Mouse (Mus musculus) adrenal gland, adult 8-10 months (tissue): Measurements from ENCODE around the gene Patj. TPM values are rescaled to one million over a fixed set of nuclear protein-coding genes. Genes with fewer than 3 reads are reported as not detected.
A peak's percentile ranks its signal among the peaks of the same experiment; 100 is the strongest.

Experiments used
- DNase-seq: peaks from one replicate; pipeline ENCODE4 v3.0.0; 2022
- total RNA-seq, 4 experiments: library from RNA; stranded (reverse); gene quantifications; 2 replicates each; pipeline ENCODE4 v1.2.4; 2022

Gene Patj
- total RNA-seq, 4 experiments from 2014 or later: 3.6 to 10.3 (median 6.5) TPM

DNA sequence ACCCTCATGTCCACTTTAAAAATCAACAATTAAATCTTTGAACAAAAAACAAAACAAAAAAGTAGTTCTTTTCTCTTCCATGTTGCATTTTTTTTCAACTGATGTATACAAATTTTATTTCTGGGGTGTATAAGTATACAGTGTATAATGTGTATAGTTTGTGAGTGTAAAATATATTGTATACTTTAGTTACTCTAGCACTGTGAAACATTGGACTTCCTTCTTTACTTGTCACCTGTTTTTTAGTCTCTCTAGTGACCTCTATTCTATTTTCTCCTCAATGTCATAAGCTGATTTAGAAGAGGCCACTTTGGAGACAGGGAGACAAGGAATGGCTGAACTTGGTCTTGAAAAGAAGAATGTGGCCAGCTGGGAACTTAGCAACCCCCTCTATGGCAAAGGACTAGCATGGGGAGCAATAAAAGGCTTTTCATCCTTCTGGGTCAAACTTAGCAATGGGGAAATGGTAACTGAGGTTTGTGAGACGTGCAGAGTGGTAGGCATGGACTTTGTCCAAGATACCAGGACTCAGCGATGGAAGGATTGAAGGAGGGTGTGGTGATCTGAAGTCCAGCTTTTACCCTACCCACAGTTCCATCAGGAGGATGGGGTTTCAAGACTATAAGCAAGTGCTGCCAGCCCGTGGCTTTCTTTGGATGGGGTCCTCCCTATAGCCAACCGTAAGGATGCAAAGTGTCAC lies 54.1 kb downstream of the Patj start:
- DNase-seq: no peak

DNA sequence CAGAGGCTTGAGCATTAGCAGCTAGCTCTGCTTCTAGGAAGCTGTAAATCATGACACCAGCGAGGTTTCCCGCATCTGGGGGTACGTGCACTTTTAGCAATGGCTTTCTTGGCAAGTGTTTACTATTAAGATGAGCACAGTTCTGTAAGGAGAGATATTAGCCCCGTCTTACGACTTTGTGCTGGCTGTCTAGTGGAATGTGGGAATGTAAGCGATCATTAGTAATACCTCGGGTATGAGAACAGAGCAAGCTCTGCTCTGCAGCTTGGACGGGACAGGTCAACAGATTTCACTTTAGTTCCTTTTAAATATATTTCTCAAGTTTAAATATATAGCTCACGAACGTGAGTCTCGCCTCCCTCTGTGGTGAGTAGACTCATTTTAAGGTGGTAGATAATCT lies 54.7 kb downstream of the Patj start:
- DNase-seq: no peak

DNA sequence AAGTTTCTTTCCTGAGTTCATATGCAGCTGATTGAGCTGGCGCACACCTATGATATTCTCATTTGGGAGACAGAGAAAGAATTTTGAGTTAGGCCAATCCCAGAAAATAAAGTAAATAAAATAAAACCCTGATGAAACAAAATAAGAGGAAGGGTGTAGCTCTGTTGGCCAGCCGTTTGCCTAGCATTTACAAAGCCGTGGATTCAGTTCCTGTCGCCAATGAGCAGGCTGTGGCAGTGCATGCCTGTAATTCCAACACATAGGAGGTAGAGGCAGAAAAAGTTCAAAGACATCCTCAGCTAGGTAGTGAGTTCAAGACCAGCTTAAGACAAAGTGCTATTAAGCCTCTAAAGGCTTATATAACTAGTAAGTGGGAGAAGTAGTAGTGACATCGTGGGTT lies 55.2 kb downstream of the Patj start:
- DNase-seq: no peak

DNA sequence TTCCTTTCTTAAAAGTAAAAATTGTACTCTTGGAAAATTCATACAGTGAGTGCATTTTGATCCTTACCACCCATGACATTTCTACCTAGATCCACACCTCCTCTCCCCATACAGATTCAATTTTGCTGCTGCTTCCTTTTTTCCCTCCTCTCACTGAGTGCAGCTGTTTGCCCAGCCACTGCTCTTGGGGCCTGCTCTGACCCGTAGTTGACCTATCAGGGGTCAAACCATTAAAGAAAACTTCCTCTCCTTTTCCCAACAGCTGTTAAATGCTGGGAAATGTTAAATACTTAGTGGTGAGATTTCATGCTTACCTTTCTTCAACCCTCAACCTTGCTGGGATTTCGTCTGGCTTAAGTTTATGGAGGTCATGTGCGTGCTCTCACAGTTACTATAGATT lies 55.7 kb downstream of the Patj start:
- no peak for DNase-seq

DNA sequence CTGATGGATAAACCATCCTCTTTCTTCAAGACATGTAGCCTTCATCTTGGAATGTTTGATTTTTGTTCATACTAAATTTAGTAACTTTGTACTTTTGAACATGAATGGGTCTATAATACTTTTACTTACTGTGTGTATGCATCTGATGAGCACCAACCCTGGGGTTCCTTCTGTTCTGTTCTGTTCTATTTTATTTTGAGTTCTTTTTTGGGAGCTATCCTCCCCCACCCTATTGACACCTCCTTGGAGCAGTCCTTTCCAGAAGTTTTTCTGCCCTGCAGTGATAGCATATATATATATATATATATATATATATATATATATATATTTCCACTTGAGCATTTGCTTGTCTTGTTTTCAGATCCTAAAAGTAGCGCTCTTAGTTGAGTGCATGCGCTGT lies 57.1 kb downstream of the Patj start:
- no peak for DNase-seq

DNA sequence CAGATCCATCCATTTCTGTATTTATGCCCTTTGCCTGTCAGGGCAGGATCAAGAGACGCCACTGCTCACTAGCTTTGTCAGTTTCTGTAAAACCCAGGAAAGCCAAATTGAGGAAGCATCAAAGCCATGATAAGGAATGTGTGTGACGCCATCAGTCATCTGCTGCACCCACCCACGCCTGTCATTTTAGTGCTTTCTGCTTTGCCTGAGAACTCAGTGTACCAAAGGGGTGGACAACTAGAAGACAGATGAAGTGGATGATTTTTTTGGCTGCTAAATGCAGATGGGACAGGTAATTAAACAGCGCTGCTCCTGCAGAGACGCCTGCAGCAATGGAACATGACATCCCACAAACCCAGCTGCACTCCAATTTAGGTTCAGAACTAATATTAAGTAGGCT lies 57.6 kb downstream of the Patj start:
- DNase-seq: no peak

DNA sequence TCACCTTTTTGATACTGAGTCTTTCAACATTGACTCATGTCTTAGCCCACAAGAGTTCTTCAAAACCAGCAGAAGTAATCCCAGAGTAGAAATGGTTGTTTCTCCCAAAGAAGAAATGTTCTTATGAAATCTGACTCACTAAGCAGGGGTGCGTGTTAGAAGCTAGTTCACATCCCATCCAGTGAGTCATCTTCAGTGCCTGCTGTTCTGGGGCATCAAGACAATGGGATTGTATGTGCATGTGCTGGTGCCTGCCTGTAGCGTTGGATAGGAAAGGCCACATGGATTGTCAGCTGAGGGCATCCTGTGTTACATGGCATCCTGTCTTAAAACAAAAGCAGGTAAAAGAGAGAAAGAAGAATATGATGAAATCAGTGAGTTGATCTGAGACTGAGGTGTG lies 59.8 kb downstream of the Patj start:
- DNase-seq: no peak

DNA sequence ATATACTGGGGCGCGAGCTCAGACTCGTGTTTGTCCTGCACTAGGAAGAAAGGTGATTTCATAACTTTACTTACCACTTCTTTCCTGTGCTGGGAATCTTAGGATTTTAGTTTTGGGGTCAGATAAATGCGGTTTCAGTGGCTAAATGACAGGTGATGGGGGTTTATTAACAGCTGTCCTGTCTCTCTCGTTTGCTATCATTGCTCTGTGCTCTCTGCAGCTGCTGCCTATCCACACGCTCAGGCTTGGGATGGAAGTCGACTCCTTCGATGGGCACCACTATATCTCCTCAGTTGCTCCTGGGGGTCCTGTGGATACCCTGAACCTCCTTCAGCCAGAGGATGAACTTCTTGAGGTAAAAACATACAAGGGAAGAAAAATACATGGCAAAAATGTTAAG lies 60.3 kb downstream of the Patj start:
- no peak for DNase-seq

DNA sequence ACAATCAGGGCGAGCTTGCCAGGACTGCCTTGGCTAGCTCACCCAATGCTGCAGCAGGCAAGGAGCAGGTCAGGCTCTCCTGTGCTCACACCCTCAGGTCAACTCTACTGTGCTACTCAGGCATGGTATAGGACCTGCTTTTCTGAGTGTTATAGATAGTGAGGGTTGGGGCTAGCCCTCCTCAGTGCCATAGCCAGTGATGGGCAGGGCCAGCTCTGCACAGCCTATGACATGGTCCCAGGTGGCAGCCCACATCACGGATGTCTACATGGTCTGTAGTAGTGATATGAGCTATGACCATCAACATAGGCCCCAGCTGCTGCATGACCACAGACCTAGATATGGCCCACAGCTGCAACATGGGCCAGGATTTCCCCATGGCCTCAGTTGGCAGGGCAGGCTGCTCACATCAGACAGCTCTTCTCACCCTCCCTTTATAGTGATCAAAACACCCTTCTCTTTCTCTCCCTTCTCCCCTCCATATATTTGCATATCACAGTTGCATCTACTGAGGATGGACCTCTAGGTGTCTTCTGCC lies 66.3 kb downstream of the Patj start:
- DNase-seq: no peak

DNA sequence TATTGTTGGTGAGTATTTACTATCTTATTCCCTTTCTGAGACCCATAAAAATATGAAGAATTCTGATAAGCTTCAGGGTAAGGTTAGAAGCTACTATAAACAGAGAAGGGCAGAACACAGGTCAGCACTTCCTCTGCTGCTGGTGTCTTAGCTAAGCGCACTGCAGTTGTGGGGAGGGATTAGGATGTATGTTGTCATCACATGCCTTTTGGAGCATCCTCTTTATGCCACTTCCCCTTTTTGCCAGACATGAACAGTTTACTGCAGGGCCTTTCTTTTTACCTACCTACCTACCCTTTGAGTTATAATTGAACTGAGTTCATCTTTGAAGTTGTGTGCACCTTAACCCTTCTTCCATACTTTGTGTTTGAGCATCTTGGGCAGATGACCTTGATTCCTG lies 69.9 kb downstream of the Patj start:
- DNase-seq: no peak

DNA sequence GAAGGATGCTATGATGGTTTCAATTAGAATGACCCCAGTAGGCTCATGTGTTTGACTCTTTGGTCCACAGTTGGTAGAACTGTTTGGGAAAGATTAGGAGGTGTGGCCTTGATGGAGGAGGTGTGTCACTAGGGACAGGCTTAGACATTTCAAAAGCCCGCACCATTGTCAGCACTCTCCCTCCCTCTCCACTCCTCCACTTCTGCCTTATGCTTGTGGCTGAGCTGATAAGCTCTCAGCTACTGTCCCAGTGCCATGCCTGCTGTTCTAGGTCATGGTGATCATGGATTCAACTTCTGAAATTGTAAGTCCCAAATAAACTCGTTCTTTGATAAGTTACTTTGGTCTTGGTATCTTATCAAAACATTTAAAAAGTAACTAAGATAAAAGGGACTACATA lies 70.3 kb downstream of the Patj start:
- DNase-seq: no peak

DNA sequence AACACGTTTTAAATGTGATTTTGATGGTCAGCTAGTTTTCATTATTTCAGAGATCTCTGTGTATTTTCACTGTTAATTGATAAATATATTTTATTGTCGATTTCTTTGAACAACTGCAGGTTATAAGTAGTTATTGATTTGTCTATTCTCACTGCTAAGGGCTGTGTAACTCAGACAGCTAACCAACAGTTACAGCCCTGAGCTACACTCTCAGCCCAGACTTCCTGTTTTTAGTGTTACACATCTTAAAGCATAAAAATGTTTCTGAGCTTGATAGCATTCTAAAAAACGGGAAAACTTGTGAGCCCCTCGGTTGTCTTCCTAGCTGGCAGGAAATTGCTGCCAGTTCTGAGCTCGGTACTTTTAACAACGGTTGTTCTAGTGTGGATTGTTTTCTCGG lies 75.8 kb downstream of the Patj start:
- no peak for DNase-seq

DNA sequence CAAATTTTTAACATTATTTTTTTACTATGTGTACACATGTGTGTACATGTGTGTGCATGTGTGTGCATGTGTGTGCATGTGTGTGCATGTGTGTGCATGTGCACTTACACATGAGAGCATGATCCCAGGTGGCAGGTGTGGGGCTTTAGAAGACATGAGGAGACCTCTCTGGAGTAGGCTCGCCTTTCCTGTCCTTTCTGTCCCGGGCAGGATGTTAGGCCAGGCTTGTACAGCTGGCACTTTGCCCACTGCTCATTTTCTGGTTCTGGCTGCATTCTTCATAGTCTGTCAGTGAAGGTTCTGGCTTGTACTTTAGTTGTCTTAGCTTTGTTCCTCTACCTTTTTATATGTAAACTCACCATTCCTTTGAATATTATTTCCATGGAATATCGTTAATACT lies 77.9 kb downstream of the Patj start:
- peak; percentile 6 for DNase-seq

DNA sequence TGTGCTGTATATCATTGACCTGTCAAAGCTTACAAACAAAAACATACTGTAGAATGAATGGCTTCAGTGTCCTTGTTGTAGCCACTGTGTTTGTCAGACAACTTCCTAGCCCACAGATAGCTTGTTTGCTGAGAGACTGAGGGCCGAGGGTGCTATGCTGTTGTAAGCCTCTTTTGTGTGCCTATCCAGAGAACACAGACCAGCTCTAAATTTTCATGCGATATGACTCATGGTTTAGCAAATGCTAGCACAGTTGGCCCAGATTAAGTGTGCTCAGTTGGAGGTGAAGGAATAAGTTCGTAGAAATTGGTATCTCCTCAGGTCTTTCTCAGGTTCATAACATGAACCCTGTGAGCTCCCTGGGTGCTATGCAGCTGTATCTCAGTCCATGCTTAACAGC lies 82.4 kb downstream of the Patj start:
- DNase-seq: no peak

DNA sequence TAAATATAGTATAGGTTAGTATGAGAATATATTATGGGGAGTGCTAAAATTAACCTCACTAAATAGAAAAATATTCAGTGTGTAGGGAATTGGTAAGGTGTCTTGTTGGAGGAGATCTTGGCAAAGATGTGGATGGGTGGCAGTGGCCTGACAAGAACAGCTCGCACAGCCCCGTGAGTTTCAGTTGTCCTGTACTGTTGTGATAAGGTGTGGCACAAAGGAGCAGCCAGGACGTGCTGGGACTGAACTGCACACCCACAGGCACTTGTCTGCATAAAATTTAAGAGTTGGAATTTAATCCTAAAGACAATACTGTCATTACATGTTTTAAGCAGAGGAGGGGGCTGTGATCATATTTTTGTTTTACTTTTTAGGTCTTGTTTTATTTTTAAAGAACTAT lies 90.9 kb downstream of the Patj start:
- no peak for DNase-seq

DNA sequence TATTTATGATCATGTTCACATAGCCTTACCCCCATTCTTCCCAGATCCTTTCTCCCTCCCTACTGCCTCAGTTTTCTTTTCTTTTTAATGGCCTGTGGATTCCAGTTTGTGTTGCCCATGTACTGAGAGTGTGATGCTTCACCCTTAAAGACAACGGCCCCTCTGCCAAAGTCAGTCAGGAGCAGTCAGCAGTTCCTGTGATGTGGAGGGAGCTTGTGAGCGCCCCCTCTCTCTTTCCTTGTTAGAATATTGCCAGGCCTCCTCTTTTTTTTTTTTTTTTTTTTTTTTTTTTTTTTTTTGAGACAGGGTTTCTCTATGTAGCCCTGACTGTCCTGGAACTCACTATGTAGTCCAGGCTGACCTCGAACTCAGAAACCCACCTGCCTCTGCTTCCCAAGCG lies 91.3 kb downstream of the Patj start:
- DNase-seq: no peak

DNA sequence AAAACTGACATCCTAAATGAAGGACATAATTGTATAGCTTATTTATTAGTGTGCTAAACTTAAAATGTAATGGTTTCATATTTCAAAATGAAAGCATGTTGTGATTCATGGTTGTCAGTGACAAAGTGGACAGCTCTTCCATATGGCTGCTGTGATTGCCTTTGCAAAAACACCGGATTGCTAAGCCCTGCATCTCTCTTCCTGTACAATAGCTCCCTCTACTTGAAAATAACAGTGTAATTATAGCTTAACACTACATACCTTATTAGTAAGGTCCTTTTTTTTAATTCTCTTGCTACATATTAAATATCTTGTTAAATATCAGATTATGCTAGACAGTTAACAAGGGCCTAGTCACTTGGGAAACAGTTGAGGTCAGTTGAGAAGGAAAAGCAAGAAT lies 93.8 kb downstream of the Patj start:
- DNase-seq: no peak

DNA sequence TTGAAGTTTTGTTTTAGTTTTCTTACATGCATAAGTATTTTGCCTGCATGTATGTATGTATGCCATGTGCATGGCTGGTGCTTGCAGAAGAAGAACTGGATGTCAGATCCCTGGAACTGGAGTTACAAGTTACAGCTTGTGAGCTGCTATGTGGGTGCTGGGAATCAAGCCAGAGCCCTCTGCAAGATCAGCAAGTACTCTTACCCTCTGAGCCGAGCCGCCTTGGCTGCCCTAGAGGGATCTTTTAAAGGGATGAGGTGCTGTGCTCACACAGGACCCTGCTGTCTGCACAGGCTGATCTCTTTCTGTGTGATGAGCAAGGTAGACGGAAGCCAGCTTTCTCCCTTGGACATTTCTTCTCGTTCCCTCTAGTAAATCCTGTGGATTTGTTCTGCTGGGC lies 102.8 kb downstream of the Patj start:
- no peak for DNase-seq

DNA sequence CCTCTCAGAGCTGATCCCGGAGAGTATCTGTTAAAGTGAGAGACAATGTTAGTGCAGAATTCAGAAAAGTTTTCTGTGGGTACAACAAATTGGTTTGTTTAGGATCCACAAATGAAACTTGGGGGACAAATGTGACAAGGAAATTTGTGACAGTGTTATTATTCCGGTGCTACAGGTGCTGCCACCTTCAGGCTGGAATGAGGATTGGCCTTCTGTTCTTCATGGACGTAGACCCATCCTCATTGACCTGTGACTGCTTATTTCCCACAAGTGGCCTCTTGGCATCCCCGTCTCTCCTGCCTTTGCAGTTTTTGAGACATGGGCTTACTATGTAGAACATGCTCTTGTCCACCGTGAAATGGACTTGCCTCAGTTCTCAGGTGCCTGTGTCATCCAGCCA lies 104.6 kb downstream of the Patj start:
- no peak for DNase-seq

DNA sequence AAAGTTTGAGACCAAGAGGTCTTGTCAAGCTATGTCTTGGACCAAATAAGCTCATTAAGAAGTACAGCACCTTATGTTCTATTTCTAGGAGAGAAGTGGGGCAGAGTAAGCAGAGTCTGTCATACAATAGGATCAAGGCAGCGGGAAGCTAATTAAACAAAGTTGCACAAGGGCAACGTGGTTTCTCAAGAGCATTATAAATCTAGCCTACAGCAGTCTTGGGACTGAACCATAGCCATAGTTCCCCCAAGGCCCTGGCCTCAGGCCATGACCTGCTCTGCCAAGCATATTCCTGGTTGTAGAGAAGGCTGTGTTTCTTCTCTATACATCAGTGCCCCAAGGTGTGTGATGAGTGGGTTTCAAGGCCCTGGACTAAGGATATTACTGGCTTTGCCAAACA lies 105.3 kb downstream of the Patj start:
- peak; percentile 65 for DNase-seq

DNA sequence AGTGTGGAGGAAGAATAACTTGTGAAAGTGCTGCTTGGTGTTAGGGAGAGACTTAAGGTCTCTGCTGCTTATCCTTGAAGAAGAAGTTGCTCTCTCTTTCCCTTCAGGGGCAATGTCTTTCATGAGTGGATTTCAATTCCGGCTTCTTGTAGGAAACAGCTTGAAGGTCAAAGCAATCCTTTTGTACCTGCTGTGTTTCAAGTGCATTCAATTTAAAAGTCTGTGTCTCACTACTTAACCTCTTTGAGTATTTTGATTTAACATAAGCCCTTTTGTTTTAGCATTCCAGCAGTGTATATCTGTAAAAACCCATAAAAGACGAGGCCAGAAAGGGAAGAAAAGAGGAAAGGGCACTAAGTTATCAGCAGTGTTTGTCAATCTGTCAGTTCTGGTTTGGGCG lies 109.2 kb downstream of the Patj start:
- no peak for DNase-seq

DNA sequence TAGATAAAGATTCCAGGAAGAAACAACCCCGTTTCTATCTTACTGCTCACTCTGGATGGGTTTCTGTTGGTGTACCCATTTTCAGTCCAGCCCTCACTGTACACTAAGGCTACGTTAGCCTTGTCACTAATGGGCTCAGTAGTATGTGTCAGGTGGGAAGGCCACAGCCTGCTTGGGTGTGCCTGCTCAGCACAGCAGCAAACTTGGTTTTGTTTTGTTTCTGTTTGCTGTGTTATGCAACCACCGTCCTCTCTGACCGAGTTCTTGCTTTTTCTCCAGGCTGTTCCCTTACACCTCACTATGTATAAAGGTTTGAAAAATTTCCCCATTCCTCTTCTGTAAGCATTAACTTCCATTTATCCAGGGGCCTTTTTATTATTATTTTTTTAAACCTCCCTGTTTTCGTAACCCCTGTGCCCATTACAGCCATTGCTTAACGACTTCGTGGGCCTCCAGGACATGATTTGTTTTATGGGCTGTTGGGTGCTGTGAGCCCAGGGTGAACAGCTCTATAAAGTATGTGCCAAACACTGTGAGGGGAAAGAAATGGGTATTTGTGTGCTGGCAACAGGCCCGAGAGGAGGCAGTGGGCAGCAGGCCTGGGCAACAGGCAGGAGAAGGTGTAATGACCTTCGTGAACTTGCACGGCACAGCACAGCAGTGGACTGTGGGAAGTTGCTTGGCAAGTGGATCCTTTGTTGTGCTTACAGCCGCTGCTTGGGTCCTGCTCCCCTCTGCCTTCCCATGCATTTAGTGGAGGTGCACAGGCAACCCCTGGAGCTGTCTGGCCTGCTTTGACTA lies 113.1 kb downstream of the Patj start:
- DNase-seq: peak; percentile 35

DNA sequence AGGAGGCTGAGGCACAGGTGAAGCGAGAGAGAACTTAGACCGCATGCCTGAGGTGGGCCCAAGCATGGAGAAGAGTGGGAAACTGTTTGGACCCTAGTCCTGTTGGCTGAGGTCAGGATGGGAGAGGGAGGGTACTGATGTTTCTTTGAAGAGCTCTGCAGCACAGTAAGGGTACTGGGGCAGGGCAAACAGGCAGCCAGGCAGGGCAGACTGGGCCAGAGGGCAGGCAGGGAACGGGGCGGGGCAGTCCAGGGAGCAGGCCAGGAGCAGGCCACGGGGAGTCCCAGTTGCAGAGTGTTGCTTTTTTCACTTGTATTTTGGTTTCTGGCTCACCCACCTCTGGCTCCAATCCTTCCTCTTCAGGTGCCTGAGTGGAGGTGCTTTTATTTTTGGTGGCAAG lies 114.4 kb downstream of the Patj start:
- DNase-seq: no peak

DNA sequence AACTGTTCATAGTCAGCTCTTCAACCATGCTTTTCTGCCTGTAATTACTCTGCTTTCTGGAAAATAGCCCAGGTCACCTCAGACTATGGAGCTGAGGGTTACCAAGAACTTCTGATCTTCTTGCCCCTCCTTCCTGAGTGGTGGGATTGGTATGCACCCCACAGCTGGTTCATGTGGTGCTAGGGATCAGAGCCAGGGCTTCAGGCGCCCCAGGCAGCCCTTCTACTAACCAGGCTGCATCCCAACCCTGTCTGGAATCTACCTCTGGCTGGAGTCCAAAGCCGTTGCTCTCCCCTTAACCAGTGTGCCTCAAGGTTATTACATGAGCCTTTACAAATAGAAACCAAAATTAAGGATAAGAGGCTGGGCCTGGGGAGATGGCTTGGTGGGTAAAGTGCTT lies 115.7 kb downstream of the Patj start:
- peak; percentile 28 for DNase-seq
